Mouse (Mus musculus): Measurements from ENCODE around the gene Dnttip2. TPM values are rescaled to one million over a fixed set of nuclear protein-coding genes. Genes with fewer than 3 reads are reported as not detected.

Dnttip2 gene
- polyA plus RNA-seq, 1 experiment from 2014 or later = 78.5 TPM

- Histone ChIP-seq H3K27ac (ENCODE audit: low read depth) (peak within 1 kb of the TSS; percentile 96), H3K4me1 (replicated peaks; ENCODE audit: control insufficient read depth, insufficient read depth, low read length) (peaks cover 8% of the 10 kb centered on the region), H3K4me2 (ENCODE audit: low read length) (peak within 1 kb of the TSS; percentile 89), H3K36me3 (ENCODE audit: control insufficient read depth, insufficient read depth, low read length) (no peaks in the 10 kb centered on the region), H3K9ac (ENCODE audit: low read length) (peak within 1 kb of the TSS; percentile 90), H3K9me3 (ENCODE audit: control insufficient read depth, low read length) (no peaks in the 10 kb centered on the region), H3K27me3 (replicated peaks; ENCODE audit: control insufficient read depth, insufficient read depth, low read length) (no peaks in the 10 kb centered on the region), H3K4me3 (ENCODE audit: low read depth, low read length) (peak within 1 kb of the TSS; percentile 82)
- ATAC-seq (replicated peaks; ENCODE audit: low FRiP score, low TSS enrichment, low read depth) = peak; percentile 74
- 4% methylated on average over 37 of the region's 37 CpGs for WGBS
- DNase-seq (ENCODE audit: low spot score) = peak; percentile 93
These were observed 20.0 kb downstream of the Dnttip2 start, which contains the start of gene Bcar3 for GRCm38 (mm10) chr3:122293954-122294850. Gene Bcar3, plus strand, starts transcription at chr3:122294136.

GRCm38 (mm10) chr3:122295511-122295910 is 21.3 kb downstream of the Dnttip2 start:
- no peaks in the 10 kb centered on the region for H3K27me3 ChIP-seq (replicated peaks; ENCODE audit: control insufficient read depth, insufficient read depth, low read length)
- H3K9me3 ChIP-seq (ENCODE audit: control insufficient read depth, low read length) = no peaks in the 10 kb centered on the region
- peaks cover 8% of the 10 kb centered on the region for H3K4me1 ChIP-seq (replicated peaks; ENCODE audit: control insufficient read depth, insufficient read depth, low read length)
- WGBS = 14% methylated on average over 5 of the region's 5 CpGs
- no peak overlapping the region for H3K27ac ChIP-seq (ENCODE audit: low read depth)
- no peak overlapping the region for H3K9ac ChIP-seq (ENCODE audit: low read length)
- ATAC-seq (replicated peaks; ENCODE audit: low FRiP score, low TSS enrichment, low read depth) = no peak
- H3K36me3 ChIP-seq (ENCODE audit: control insufficient read depth, insufficient read depth, low read length) = no peaks in the 10 kb centered on the region
- DNase-seq (ENCODE audit: low spot score) = peak; percentile 72
- no peak overlapping the region for H3K4me3 ChIP-seq (ENCODE audit: low read depth, low read length)
- H3K4me2 ChIP-seq (ENCODE audit: low read length) = no peak overlapping the region

GRCm38 (mm10) chr3:122296979-122297378 is 22.8 kb downstream of the Dnttip2 start:
- Histone ChIP-seq H3K27ac (ENCODE audit: low read depth) (no peak overlapping the region), H3K9me3 (ENCODE audit: control insufficient read depth, low read length) (no peaks in the 10 kb centered on the region), H3K4me2 (ENCODE audit: low read length) (no peak overlapping the region), H3K9ac (ENCODE audit: low read length) (no peak overlapping the region), H3K4me3 (ENCODE audit: low read depth, low read length) (no peak overlapping the region), H3K4me1 (replicated peaks; ENCODE audit: control insufficient read depth, insufficient read depth, low read length) (peaks cover 7% of the 10 kb centered on the region), H3K36me3 (ENCODE audit: control insufficient read depth, insufficient read depth, low read length) (no peaks in the 10 kb centered on the region), H3K27me3 (replicated peaks; ENCODE audit: control insufficient read depth, insufficient read depth, low read length) (no peaks in the 10 kb centered on the region)
- ATAC-seq (replicated peaks; ENCODE audit: low FRiP score, low TSS enrichment, low read depth) (no peak), DNase-seq (ENCODE audit: low spot score) (no peak)
- 58% methylated on average over 5 of the region's 5 CpGs for WGBS

GRCm38 (mm10) chr3:122300983-122301919 is 27.1 kb downstream of the Dnttip2 start:
- Histone ChIP-seq H3K4me2 (ENCODE audit: low read length) (no peak overlapping the region), H3K9ac (ENCODE audit: low read length) (no peak overlapping the region), H3K27me3 (replicated peaks; ENCODE audit: control insufficient read depth, insufficient read depth, low read length) (no peaks in the 10 kb centered on the region), H3K36me3 (ENCODE audit: control insufficient read depth, insufficient read depth, low read length) (no peaks in the 10 kb centered on the region), H3K9me3 (ENCODE audit: control insufficient read depth, low read length) (no peaks in the 10 kb centered on the region), H3K4me3 (ENCODE audit: low read depth, low read length) (no peak overlapping the region), H3K27ac (ENCODE audit: low read depth) (0 out of 2 replicates have a peak overlapping the region, but pooled peaks have one; percentile 11), H3K4me1 (replicated peaks; ENCODE audit: control insufficient read depth, insufficient read depth, low read length) (no peaks in the 10 kb centered on the region)
- peak; percentile 65 for ATAC-seq (replicated peaks; ENCODE audit: low FRiP score, low TSS enrichment, low read depth)
- DNase-seq (ENCODE audit: low spot score) = no peak
- 60% methylated on average over 9 of the region's 9 CpGs for WGBS

- H3K27me3 ChIP-seq (replicated peaks; ENCODE audit: control insufficient read depth, insufficient read depth, low read length) = no peaks in the 10 kb centered on the region
- DNase-seq (ENCODE audit: low spot score) (no peak), ATAC-seq (replicated peaks; ENCODE audit: low FRiP score, low TSS enrichment, low read depth) (no peak)
- H3K4me2 ChIP-seq (ENCODE audit: low read length) = no peak overlapping the region
- WGBS = 85% methylated on average over 4 of the region's 4 CpGs
- H3K36me3 ChIP-seq (ENCODE audit: control insufficient read depth, insufficient read depth, low read length) = no peaks in the 10 kb centered on the region
- no peak overlapping the region for H3K27ac ChIP-seq (ENCODE audit: low read depth)
- H3K4me3 ChIP-seq (ENCODE audit: low read depth, low read length) = no peak overlapping the region
- no peaks in the 10 kb centered on the region for H3K9me3 ChIP-seq (ENCODE audit: control insufficient read depth, low read length)
- H3K4me1 ChIP-seq (replicated peaks; ENCODE audit: control insufficient read depth, insufficient read depth, low read length) = no peaks in the 10 kb centered on the region
- H3K9ac ChIP-seq (ENCODE audit: low read length) = no peak overlapping the region
These were observed 30.4 kb downstream of the Dnttip2 start for GRCm38 (mm10) chr3:122304560-122304959.

GRCm38 (mm10) chr3:122307894-122308671 is 33.9 kb downstream of the Dnttip2 start:
- H3K27ac ChIP-seq (ENCODE audit: low read depth) = no peak overlapping the region
- H3K36me3 ChIP-seq (ENCODE audit: control insufficient read depth, insufficient read depth, low read length) = no peaks in the 10 kb centered on the region
- H3K4me1 ChIP-seq (replicated peaks; ENCODE audit: control insufficient read depth, insufficient read depth, low read length) = no peaks in the 10 kb centered on the region; the same call in 1 of the 2 replicates
- H3K4me3 ChIP-seq (ENCODE audit: low read depth, low read length) = no peak overlapping the region
- H3K9me3 ChIP-seq (ENCODE audit: control insufficient read depth, low read length) = no peaks in the 10 kb centered on the region
- DNase-seq (ENCODE audit: low spot score) (no peak), ATAC-seq (replicated peaks; ENCODE audit: low FRiP score, low TSS enrichment, low read depth) (no peak)
- 57% methylated on average over 4 of the region's 4 CpGs for WGBS
- H3K27me3 ChIP-seq (replicated peaks; ENCODE audit: control insufficient read depth, insufficient read depth, low read length) = no peaks in the 10 kb centered on the region
- H3K9ac ChIP-seq (ENCODE audit: low read length) = no peak overlapping the region
- no peak overlapping the region for H3K4me2 ChIP-seq (ENCODE audit: low read length)

GRCm38 (mm10) chr3:122308981-122309380 is 34.8 kb downstream of the Dnttip2 start:
- Histone ChIP-seq H3K36me3 (ENCODE audit: control insufficient read depth, insufficient read depth, low read length) (no peaks in the 10 kb centered on the region), H3K27ac (ENCODE audit: low read depth) (no peak overlapping the region), H3K9ac (ENCODE audit: low read length) (no peak overlapping the region), H3K9me3 (ENCODE audit: control insufficient read depth, low read length) (no peaks in the 10 kb centered on the region), H3K4me2 (ENCODE audit: low read length) (no peak overlapping the region), H3K4me1 (replicated peaks; ENCODE audit: control insufficient read depth, insufficient read depth, low read length) (no peaks in the 10 kb centered on the region; the same call in 1 of the 2 replicates), H3K27me3 (replicated peaks; ENCODE audit: control insufficient read depth, insufficient read depth, low read length) (no peaks in the 10 kb centered on the region), H3K4me3 (ENCODE audit: low read depth, low read length) (no peak overlapping the region)
- 33% methylated on average over 6 of the region's 6 CpGs for WGBS
- no peak for ATAC-seq (replicated peaks; ENCODE audit: low FRiP score, low TSS enrichment, low read depth)
- DNase-seq (ENCODE audit: low spot score) = no peak

- DNase-seq (ENCODE audit: low spot score) (peak; percentile 99), ATAC-seq (replicated peaks; ENCODE audit: low FRiP score, low TSS enrichment, low read depth) (no peak)
- no peak overlapping the region for H3K4me2 ChIP-seq (ENCODE audit: low read length)
- WGBS = 28% methylated on average over 2 of the region's 2 CpGs
- no peaks in the 10 kb centered on the region for H3K9me3 ChIP-seq (ENCODE audit: control insufficient read depth, low read length)
- no peaks in the 10 kb centered on the region for H3K36me3 ChIP-seq (ENCODE audit: control insufficient read depth, insufficient read depth, low read length)
- H3K9ac ChIP-seq (ENCODE audit: low read length) = no peak overlapping the region
- H3K27me3 ChIP-seq (replicated peaks; ENCODE audit: control insufficient read depth, insufficient read depth, low read length) = no peaks in the 10 kb centered on the region
- H3K27ac ChIP-seq (ENCODE audit: low read depth) = no peak overlapping the region
- H3K4me3 ChIP-seq (ENCODE audit: low read depth, low read length) = no peak overlapping the region
- peaks cover 6% of the 10 kb centered on the region; the same call in 1 of the 2 replicates for H3K4me1 ChIP-seq (replicated peaks; ENCODE audit: control insufficient read depth, insufficient read depth, low read length)
These were observed 37.9 kb downstream of the Dnttip2 start for GRCm38 (mm10) chr3:122312078-122312477.
